Mouse (Mus musculus) lung, embryonic 14.5 days (tissue): ENCODE data around the gene Eef2k. TPM values are rescaled to one million over a fixed set of nuclear protein-coding genes. Genes with fewer than 3 reads are reported as not detected.

Source experiments
- ATAC-seq: fragments of 200-750 bp; cut with Nextera tagmentation; 2 replicates; pipeline ENCODE4 v1.8.0; 2017; ENCODE audit warnings: mild to moderate bottlenecking, moderate TSS enrichment, moderate library complexity; ENCODE audit not compliant: insufficient read depth
- DNase-seq: peaks from one replicate; pipeline ENCODE4 v3.0.0-alpha.2; 2015
- H3K27ac ChIP-seq: fragments of 300-500 bp; sonication (generic); 2 replicates; pipeline ENCODE4 v1.5.1; 2014; ENCODE audit warnings: low read depth, mild to moderate bottlenecking, moderate library complexity
- H3K27me3 ChIP-seq: fragments of 300-500 bp; sonication (generic); 2 replicates; pipeline ENCODE4 v1.6.1; 2014; ENCODE audit warnings: low read length, control low read depth; ENCODE audit not compliant: insufficient read depth
- H3K36me3 ChIP-seq: fragments of 300-500 bp; sonication (generic); 2 replicates; pipeline ENCODE4 v1.6.1; 2014; ENCODE audit warnings: control low read depth; ENCODE audit not compliant: insufficient read depth
- H3K4me1 ChIP-seq: fragments of 300-500 bp; sonication (generic); 2 replicates; pipeline ENCODE4 v1.6.1; 2014; ENCODE audit warnings: antibody characterized with exemption, control low read depth; ENCODE audit not compliant: insufficient read depth
- H3K4me2 ChIP-seq: fragments of 300-500 bp; sonication (generic); 2 replicates; pipeline ENCODE4 v1.6.1; 2014; ENCODE audit warnings: mild to moderate bottlenecking
- H3K4me3 ChIP-seq: fragments of 300-500 bp; sonication (generic); 2 replicates; pipeline ENCODE4 v1.5.1; 2014; ENCODE audit warnings: low read depth, low read length
- H3K9ac ChIP-seq: fragments of 300-500 bp; sonication (generic); 2 replicates; pipeline ENCODE4 v1.6.1; 2014
- H3K9me3 ChIP-seq: fragments of 300-500 bp; sonication (generic); 2 replicates; pipeline ENCODE4 v1.6.1; 2016; ENCODE audit warnings: low read depth, low read length, control low read depth
- CTCF ChIP-seq: IDR thresholded peaks from 2 replicates; pipeline ENCODE4 v1.5.1; 2016; ENCODE audit warnings: antibody characterized with exemption, low read depth
- WGBS: fragments of 180-500 bp; shearing (Covaris S2); extraction: QIAGEN DNeasy Blood & Tissue Kit; methylation state at CpG from one replicate; pipeline ENCODE4 v1.1.7; 2014; 5-methylcytosine and 5-hydroxymethylcytosine counted together
- polyA plus RNA-seq: library from polyadenylated mRNA; unstranded; fragments of >200 nt; fragmentation: Nextera tagmentation; extraction: Ambion mirVana; gene quantifications from 2 replicates; pipeline ENCODE4 v1.2.1, GENCODE M21; 2014

The Eef2k gene
- polyA plus RNA-seq, 1 experiment from 2014 or later = 11.2 TPM

- TF ChIP-seq CTCF = peak; percentile 98
- peak overlapping the region; percentile 72 for H3K27ac ChIP-seq
- DNase-seq = peak; percentile 98
- H3K4me1 ChIP-seq = no peaks in the 10 kb centered on the region
- H3K4me3 ChIP-seq = peak overlapping the region; percentile 59
- H3K9me3 ChIP-seq = no peaks in the 10 kb centered on the region
- peak overlapping the region; percentile 62 for H3K4me2 ChIP-seq
- H3K9ac ChIP-seq = peak overlapping the region; percentile 53
- H3K27me3 ChIP-seq = no peaks in the 10 kb centered on the region
- H3K36me3 ChIP-seq = no peaks in the 10 kb centered on the region
- peak; percentile 87 for ATAC-seq
- under 1% methylated on average over 41 of the region's 41 CpGs for WGBS
Measured at GRCm38 (mm10) chr7:120835449-120836359, 6.9 kb upstream of the Eef2k start.

DNA sequence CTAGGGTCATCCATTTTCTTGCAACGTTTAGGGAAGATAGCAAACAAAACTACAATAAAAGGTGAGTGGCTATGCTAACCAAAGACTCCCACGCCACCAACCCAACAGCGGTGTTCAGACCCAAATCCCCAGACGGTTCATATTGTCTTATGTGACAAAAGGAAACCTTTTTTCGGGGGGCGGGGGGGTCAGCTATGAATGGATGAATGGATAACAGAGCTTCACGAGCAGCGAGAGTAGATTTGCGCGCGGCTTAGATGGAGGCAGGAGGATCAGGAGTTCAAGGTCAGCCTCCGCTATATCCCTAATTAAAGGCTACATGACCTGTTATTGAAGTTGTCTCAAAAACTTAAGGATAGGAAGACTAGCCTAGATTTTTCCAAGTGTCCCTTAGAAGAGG lies 6.3 kb upstream of the Eef2k start:
- H3K4me3 ChIP-seq = peak overlapping the region; percentile 59
- no peak overlapping the region for H3K27ac ChIP-seq
- H3K9me3 ChIP-seq = no peaks in the 10 kb centered on the region
- 4% methylated on average over 12 of the region's 12 CpGs for WGBS
- ATAC-seq = no peak
- H3K4me1 ChIP-seq = no peaks in the 10 kb centered on the region
- no peaks in the 10 kb centered on the region for H3K27me3 ChIP-seq
- H3K9ac ChIP-seq = peak overlapping the region; percentile 53; the same call in 1 of the 2 replicates
- peak overlapping the region; percentile 62 for H3K4me2 ChIP-seq
- no peaks in the 10 kb centered on the region for H3K36me3 ChIP-seq
- peak; percentile 72 for DNase-seq
- no peak for TF ChIP-seq CTCF

- H3K27ac ChIP-seq = no peak overlapping the region
- no peak for TF ChIP-seq CTCF
Measured at GRCm38 (mm10) chr7:120838436-120839160, 4.0 kb upstream of the Eef2k start.

GRCm38 (mm10) chr7:120839786-120840185 lies 2.8 kb upstream of the Eef2k start:
- H3K27me3 ChIP-seq = no peaks in the 10 kb centered on the region
- WGBS = 78% methylated on average over 2 of the region's 2 CpGs
- H3K27ac ChIP-seq = no peak overlapping the region
- H3K36me3 ChIP-seq = no peaks in the 10 kb centered on the region
- H3K4me1 ChIP-seq = 0 out of 2 replicates have a peak, but pooled peaks cover 3% of the 10 kb centered on the region
- no peak for TF ChIP-seq CTCF
- H3K9ac ChIP-seq = no peak overlapping the region
- DNase-seq = no peak
- no peak for ATAC-seq
- no peak overlapping the region for H3K4me2 ChIP-seq
- no peaks in the 10 kb centered on the region for H3K9me3 ChIP-seq
- H3K4me3 ChIP-seq = no peak overlapping the region

More at GRCm38 (mm10) chr7:120838436-120839160, 4.0 kb upstream of the Eef2k start:
- H3K9me3 ChIP-seq = no peaks in the 10 kb centered on the region
- 63% methylated on average over 5 of the region's 5 CpGs for WGBS
- H3K9ac ChIP-seq = no peak overlapping the region
- no peaks in the 10 kb centered on the region for H3K4me1 ChIP-seq
- H3K4me3 ChIP-seq = no peak overlapping the region
- DNase-seq (no peak), ATAC-seq (no peak)
- no peaks in the 10 kb centered on the region for H3K27me3 ChIP-seq
- no peaks in the 10 kb centered on the region for H3K36me3 ChIP-seq
- no peak overlapping the region for H3K4me2 ChIP-seq

DNA sequence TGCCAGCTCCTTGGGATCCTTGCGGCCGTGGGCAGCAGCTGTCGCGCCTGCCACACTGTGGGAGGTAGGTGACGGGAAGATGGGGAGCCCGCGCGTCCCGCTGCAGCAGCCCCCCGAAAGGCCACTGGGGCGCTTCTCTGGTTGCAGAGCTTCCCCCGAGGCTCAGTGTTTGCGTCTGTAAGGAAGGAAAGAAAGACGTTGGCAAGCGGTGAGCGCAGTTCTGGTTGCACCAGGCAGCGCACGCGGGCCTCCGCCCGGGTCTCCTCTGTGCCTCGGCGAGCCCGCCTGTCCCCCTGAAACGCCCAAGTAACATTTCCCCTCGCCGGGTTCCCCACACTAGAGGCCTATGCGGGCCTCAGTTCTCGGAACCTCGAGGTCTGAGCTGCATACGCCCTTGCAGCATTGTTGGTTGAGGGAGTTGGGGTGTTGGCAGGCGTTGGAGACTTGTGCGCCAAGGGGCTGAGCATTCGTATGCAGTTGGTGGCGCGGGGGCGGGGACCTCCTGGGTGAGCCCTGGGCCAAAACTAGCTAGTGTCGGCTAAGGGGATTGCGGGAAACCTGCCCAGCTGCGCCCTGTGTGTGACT lies 498 bp downstream of the Eef2k start:
- 0 out of 2 replicates have a peak, but pooled peaks have one; percentile 7 for TF ChIP-seq CTCF
- H3K4me3 ChIP-seq = peak overlapping the region; percentile 76
- no peaks in the 10 kb centered on the region for H3K27me3 ChIP-seq
- ATAC-seq (peak; percentile 79), DNase-seq (peak; percentile 88)
- H3K27ac ChIP-seq = peak overlapping the region; percentile 97
- H3K36me3 ChIP-seq = no peaks in the 10 kb centered on the region
- under 1% methylated on average over 40 of the region's 40 CpGs for WGBS
- peak overlapping the region; percentile 85 for H3K4me2 ChIP-seq
- no peaks in the 10 kb centered on the region for H3K9me3 ChIP-seq
- 0 out of 2 replicates have a peak, but pooled peaks cover 3% of the 10 kb centered on the region for H3K4me1 ChIP-seq
- peak overlapping the region; percentile 85 for H3K9ac ChIP-seq

DNA sequence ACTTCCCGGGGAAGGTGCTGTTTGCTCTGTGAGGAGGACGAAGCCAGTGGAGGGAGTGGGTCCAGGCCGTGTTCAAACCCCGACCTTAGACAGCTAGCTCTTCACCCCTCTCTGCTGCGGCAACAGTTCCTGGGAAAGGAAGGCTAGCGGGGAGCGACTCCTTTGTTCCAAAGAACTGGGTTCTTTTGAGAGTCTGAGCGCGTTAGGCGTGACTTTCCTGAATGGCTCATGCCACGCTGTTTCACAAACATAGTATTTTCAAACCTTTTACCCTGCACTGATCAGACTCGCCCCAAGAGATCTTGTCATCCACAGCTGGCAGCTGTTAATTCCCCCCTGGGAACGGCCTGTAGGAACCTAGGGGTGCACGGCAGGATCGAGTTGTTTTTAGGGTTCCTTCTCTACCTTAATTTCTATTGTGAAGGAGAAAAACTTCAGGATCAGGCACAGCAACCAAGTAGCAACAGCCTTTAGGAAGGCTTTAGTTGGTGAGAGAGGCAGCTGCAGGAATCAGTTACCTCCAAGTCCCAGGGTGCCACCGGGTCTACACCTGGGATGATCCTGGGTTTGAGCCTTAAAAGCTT lies 1.3 kb downstream of the Eef2k start:
- peak overlapping the region; percentile 76 for H3K4me3 ChIP-seq
- H3K9me3 ChIP-seq = no peaks in the 10 kb centered on the region
- H3K27me3 ChIP-seq = no peaks in the 10 kb centered on the region
- peak overlapping the region; percentile 85 for H3K4me2 ChIP-seq
- WGBS = 5% methylated on average over 16 of the region's 16 CpGs
- H3K36me3 ChIP-seq = no peaks in the 10 kb centered on the region
- peak overlapping the region; percentile 97 for H3K27ac ChIP-seq
- H3K9ac ChIP-seq = peak overlapping the region; percentile 85
- ATAC-seq = peak; percentile 1; the same call in 1 of the 2 replicates
- DNase-seq = peak; percentile 56
- no peak for TF ChIP-seq CTCF
- H3K4me1 ChIP-seq = 0 out of 2 replicates have a peak, but pooled peaks cover 3% of the 10 kb centered on the region
